Mouse (Mus musculus) MEL (cell line): ENCODE measurements around the gene Akt3. TPM values are rescaled to one million over a fixed set of nuclear protein-coding genes. Genes with fewer than 3 reads are reported as not detected.

ENCODE experiments used
- DNase-seq: peaks from one replicate; pipeline ENCODE4 v3.0.0; 2011; ENCODE audit warnings: low read depth, low spot score
- H3K27ac ChIP-seq: 2 replicates; pipeline ENCODE4 v1.5.1; 2012; ENCODE audit warnings: low read depth, mild to moderate bottlenecking, control low read depth, low read length, moderate library complexity; ENCODE audit not compliant: control insufficient read depth
- H3K27me3 ChIP-seq, 2 experiments: fragments of 150-350 bp in 1 of 2; sonication (generic) in 1 of 2; 2 replicates each; pipeline ENCODE4 v1.6.1; 2012; ENCODE audit warnings: low read length in 2 of 2, mild to moderate bottlenecking in 2 of 2, improper control_type of control experiment in 1 of 2, moderate library complexity in 1 of 2; ENCODE audit not compliant: insufficient read depth in 2 of 2, control insufficient read depth in 1 of 2
- H3K36me3 ChIP-seq, 2 experiments: 2 replicates each; pipeline ENCODE4 v1.6.1; 2012 to 2014; ENCODE audit warnings: low read length in 2 of 2, improper control_type of control experiment in 1 of 2, inconsistent platforms in 1 of 2, mild to moderate bottlenecking in 1 of 2; ENCODE audit not compliant: insufficient read depth in 2 of 2, control insufficient read depth in 1 of 2
- H3K4me1 ChIP-seq, 2 experiments: fragments of 150-350 bp in 1 of 2; sonication (generic) in 1 of 2; 2 replicates each; pipeline ENCODE4 v1.6.1; 2012; ENCODE audit warnings: low read length in 2 of 2, improper control_type of control experiment in 1 of 2, mild to moderate bottlenecking in 1 of 2; ENCODE audit not compliant: insufficient read depth in 2 of 2, control insufficient read depth in 1 of 2
- H3K4me3 ChIP-seq, 2 experiments: fragments of 150-350 bp in 1 of 2; sonication (generic) in 1 of 2; 2 replicates each; pipeline ENCODE4 v1.5.1; 2012; ENCODE audit warnings: low read depth in 2 of 2, low read length in 2 of 2, mild to moderate bottlenecking in 2 of 2, moderate library complexity in 2 of 2, control low read depth in 1 of 2, improper control_type of control experiment in 1 of 2; ENCODE audit not compliant: control insufficient read depth in 1 of 2, insufficient read depth in 1 of 2
- H3K79me2 ChIP-seq: 2 replicates; pipeline ENCODE4 v1.6.1; 2012; ENCODE audit warnings: mild to moderate bottlenecking, low read length, moderate library complexity; ENCODE audit not compliant: control insufficient read depth, poor library complexity, insufficient read depth
- H3K9ac ChIP-seq: 2 replicates; pipeline ENCODE4 v1.6.1; 2012; ENCODE audit warnings: low read depth, mild to moderate bottlenecking, control low read depth, low read length, moderate library complexity; ENCODE audit not compliant: control insufficient read depth, poor library complexity, severe bottlenecking
- H3K9me3 ChIP-seq: fragments of 150-350 bp; sonication (generic); replicated peaks from 2 replicates; pipeline ENCODE4 v1.6.1; 2012; ENCODE audit warnings: mild to moderate bottlenecking, low read length, improper control_type of control experiment, moderate library complexity; ENCODE audit not compliant: insufficient read depth
- CHD2 ChIP-seq: IDR thresholded peaks from 2 replicates; pipeline ENCODE4 v1.6.1; 2011; ENCODE audit warnings: low read length, improper control_type of control experiment
- CTCF ChIP-seq, 3 experiments: IDR thresholded peaks in 2 of 3; conservative IDR thresholded peaks in 1 of 3; 2 replicates each; pipeline ENCODE4 v1.5.1; 2011 to 2012; ENCODE audit warnings: low read length in 3 of 3, low read depth in 2 of 3, mild to moderate bottlenecking in 2 of 3, improper control_type of control experiment in 1 of 3, inconsistent platforms in 1 of 3, mixed read lengths in 1 of 3, moderate library complexity in 1 of 3; ENCODE audit not compliant: control insufficient read depth in 1 of 3, insufficient read depth in 1 of 3, poor library complexity in 1 of 3, severe bottlenecking in 1 of 3
- EP300 ChIP-seq, 2 experiments: IDR thresholded peaks; 2 replicates each; pipeline ENCODE4 v1.6.1; 2011; ENCODE audit warnings: improper control_type of control experiment in 2 of 2, low read length in 2 of 2, low read depth in 1 of 2, mild to moderate bottlenecking in 1 of 2
- HCFC1 ChIP-seq: IDR thresholded peaks from 2 replicates; pipeline ENCODE4 v1.6.1; 2012; ENCODE audit warnings: low read depth, mild to moderate bottlenecking, inconsistent platforms, low read length, improper control_type of control experiment, moderate library complexity
- JUND ChIP-seq: IDR thresholded peaks from 2 replicates; pipeline ENCODE4 v1.6.1; 2011; ENCODE audit warnings: low read depth, mild to moderate bottlenecking, improper control_type of control experiment, low read length
- KAT2A ChIP-seq: conservative IDR thresholded peaks from 2 replicates; pipeline ENCODE4 v1.6.1; 2012; ENCODE audit warnings: low read depth, low read length, improper control_type of control experiment, inconsistent platforms
- MAFK ChIP-seq: IDR thresholded peaks from 2 replicates; pipeline ENCODE4 v1.6.1; 2011; ENCODE audit warnings: low read depth, mild to moderate bottlenecking, low read length, improper control_type of control experiment, borderline replicate concordance
- MAZ ChIP-seq: IDR thresholded peaks from 2 replicates; pipeline ENCODE4 v1.6.1; 2012; ENCODE audit warnings: low read depth, mild to moderate bottlenecking, inconsistent platforms, low read length, improper control_type of control experiment
- MEF2A ChIP-seq: IDR thresholded peaks from 2 replicates; pipeline ENCODE4 v1.6.1; 2014; ENCODE audit warnings: low read depth, mild to moderate bottlenecking, inconsistent platforms, low read length, improper control_type of control experiment; ENCODE audit not compliant: poor library complexity, insufficient replicate concordance, severe bottlenecking; ENCODE audit errors: extremely low read depth
- MXI1 ChIP-seq: IDR thresholded peaks from 2 replicates; pipeline ENCODE4 v1.6.1; 2011; ENCODE audit warnings: mild to moderate bottlenecking, low read depth, low read length, improper control_type of control experiment
- MYB ChIP-seq: IDR thresholded peaks from 2 replicates; pipeline ENCODE4 v1.6.1; 2011; ENCODE audit warnings: mild to moderate bottlenecking, low read depth, low read length, improper control_type of control experiment
- NELFE ChIP-seq: IDR thresholded peaks from 2 replicates; pipeline ENCODE4 v1.6.1; 2011; ENCODE audit warnings: low read depth, low read length, improper control_type of control experiment
- NRF1 ChIP-seq: IDR thresholded peaks from 2 replicates; pipeline ENCODE4 v1.6.1; 2014; ENCODE audit warnings: low read depth, mild to moderate bottlenecking, inconsistent platforms, low read length, improper control_type of control experiment, moderate library complexity; ENCODE audit not compliant: poor library complexity, insufficient read depth, severe bottlenecking
- POLR2A ChIP-seq, 2 experiments: IDR thresholded peaks; 2 replicates each; pipeline ENCODE4 v1.6.1; 2011 to 2012; ENCODE audit warnings: low read length in 2 of 2, mild to moderate bottlenecking in 2 of 2, control low read depth in 1 of 2, improper control_type of control experiment in 1 of 2, low read depth in 1 of 2, moderate library complexity in 1 of 2; ENCODE audit not compliant: control insufficient read depth in 1 of 2, insufficient read depth in 1 of 2, poor library complexity in 1 of 2
- SIN3A ChIP-seq: IDR thresholded peaks from 2 replicates; pipeline ENCODE4 v1.6.1; 2012; ENCODE audit warnings: low read length, improper control_type of control experiment, inconsistent platforms
- SMC3 ChIP-seq: IDR thresholded peaks from 2 replicates; pipeline ENCODE4 v1.6.1; 2011; ENCODE audit warnings: low read depth, low read length, improper control_type of control experiment
- TBP ChIP-seq: IDR thresholded peaks from 2 replicates; pipeline ENCODE4 v1.8.0; 2011; ENCODE audit warnings: low read depth, low read length, improper control_type of control experiment
- ZC3H11A ChIP-seq: IDR thresholded peaks from 2 replicates; pipeline ENCODE4 v1.6.1; 2012; ENCODE audit warnings: low read depth, mild to moderate bottlenecking, inconsistent platforms, low read length, improper control_type of control experiment
- ZMIZ1 ChIP-seq: IDR thresholded peaks from 2 replicates; pipeline ENCODE4 v1.6.1; 2012; ENCODE audit warnings: low read depth, mild to moderate bottlenecking, inconsistent platforms, low read length, improper control_type of control experiment, moderate library complexity
- ZNF384 ChIP-seq: IDR thresholded peaks from 2 replicates; pipeline ENCODE4 v1.6.1; 2012; ENCODE audit warnings: low read depth, mild to moderate bottlenecking, inconsistent platforms, low read length, improper control_type of control experiment
- polyA plus RNA-seq, 2 experiments: library from polyadenylated mRNA; stranded (reverse) in 1 of 2; unstranded in 1 of 2; fragments of >175 nt in 1 of 2; fragments of >200 nt in 1 of 2; gene quantifications; 2 replicates each; pipeline versions ENCODE4 v1.2.1 to v1.2.4; 2012; ENCODE audit warnings: low replicate concordance in 2 of 2, low read depth in 1 of 2; ENCODE audit not compliant: insufficient read length in 2 of 2, insufficient read depth in 1 of 2, missing spikeins in 1 of 2
- total RNA-seq: library from RNA; depleted of rRNA; stranded (reverse); fragments of 300-350 nt; gene quantifications from 2 replicates; pipeline ENCODE4 v1.2.3, GENCODE M21; 2012

The Akt3 gene
- total and polyA plus RNA-seq, 3 experiments: 3.5 to 6.2 TPM; not detected in 1

GRCm38 (mm10) chr1:177061761-177062160 is 196.2 kb downstream of the Akt3 start:
- Histone ChIP-seq H3K9ac (no peak overlapping the region), H3K9me3 (no peaks in the 10 kb centered on the region), H3K27ac (no peak overlapping the region), H3K79me2 (no peaks in the 10 kb centered on the region), H3K27me3 (no peaks in the 10 kb centered on the region), H3K4me1 (no peaks in the 10 kb centered on the region), H3K36me3 (no peaks in the 10 kb centered on the region), H3K4me3 (no peak overlapping the region)
- peak; percentile 25 for DNase-seq
- TF ChIP-seq NRF1 (no peak), MAFK (peak; percentile 37; the same call in 1 of the 2 replicates)

GRCm38 (mm10) chr1:177054891-177055290 is 203.1 kb downstream of the Akt3 start:
- H3K79me2 ChIP-seq: no peaks in the 10 kb centered on the region
- no peak for TF ChIP-seq MYB
- TF ChIP-seq CHD2: no peak
- no peak for TF ChIP-seq KAT2A
- H3K27ac ChIP-seq: no peak overlapping the region

GRCm38 (mm10) chr1:177051366-177051963 is 206.5 kb downstream of the Akt3 start:
- H3K27me3 ChIP-seq: no peaks in the 10 kb centered on the region
- H3K79me2 ChIP-seq: no peaks in the 10 kb centered on the region

More at GRCm38 (mm10) chr1:177054891-177055290, 203.1 kb downstream of the Akt3 start:
- Histone ChIP-seq H3K9ac (no peak overlapping the region), H3K4me3 (no peak overlapping the region), H3K36me3 (no peaks in the 10 kb centered on the region), H3K27me3 (no peaks in the 10 kb centered on the region), H3K4me1 (no peaks in the 10 kb centered on the region), H3K9me3 (no peaks in the 10 kb centered on the region)
- no peak for DNase-seq

More at GRCm38 (mm10) chr1:177051366-177051963, 206.5 kb downstream of the Akt3 start:
- Histone ChIP-seq H3K4me1 (no peaks in the 10 kb centered on the region), H3K36me3 (no peaks in the 10 kb centered on the region), H3K9ac (no peak overlapping the region), H3K27ac (no peak overlapping the region), H3K4me3 (no peak overlapping the region), H3K9me3 (no peaks in the 10 kb centered on the region)
- TF ChIP-seq EP300 (IDR thresholded peaks at IDR 0.05; ENCODE audit: low read depth in 1 of 2, low read length in 2 of 2): no peak
- no peak for TF ChIP-seq SMC3
- TF ChIP-seq CHD2: no peak
- no peak for TF ChIP-seq SIN3A
- no peak for TF ChIP-seq MYB
- TF ChIP-seq MXI1: no peak
- no peak for TF ChIP-seq ZC3H11A
- no peak for TF ChIP-seq POLR2A (IDR thresholded peaks at IDR 0.05; ENCODE audit: control insufficient read depth in 1 of 2, insufficient read depth in 1 of 2, low read depth in 1 of 2, low read length in 2 of 2, poor library complexity in 1 of 2)
- TF ChIP-seq MEF2A: no peak
- no peak for TF ChIP-seq TBP
- no peak for TF ChIP-seq ZNF384
- no peak for TF ChIP-seq NELFE
- no peak for TF ChIP-seq CTCF (IDR thresholded peaks at IDR 0.05 in 2 of 3, conservative IDR thresholded peaks at IDR 0.05 in 1 of 3; ENCODE audit: control insufficient read depth in 1 of 3, insufficient read depth in 1 of 3, low read depth in 2 of 3, low read length in 3 of 3, poor library complexity in 1 of 3, severe bottlenecking in 1 of 3)
- no peak for TF ChIP-seq NRF1
- TF ChIP-seq JUND: no peak
- no peak for TF ChIP-seq ZMIZ1
- TF ChIP-seq MAZ: no peak
- TF ChIP-seq HCFC1: no peak
- DNase-seq: no peak
